Mouse (Mus musculus) E14TG2a.4 (cell line): Measurements from ENCODE around the gene Malsu1.

Experiments used
- CTCF ChIP-seq: conservative IDR thresholded peaks from 2 replicates; pipeline ENCODE4 v1.5.1; 2014; ENCODE audit warnings: low read length
- NANOG ChIP-seq: IDR thresholded peaks from 2 replicates; pipeline ENCODE4 v1.6.1; 2014; ENCODE audit warnings: borderline replicate concordance, low read length, mixed read lengths
- POU5F1 ChIP-seq: IDR thresholded peaks from 2 replicates; pipeline ENCODE4 v1.6.1; 2014; ENCODE audit warnings: low read length, borderline replicate concordance

GRCm38 (mm10) chr6:49106746-49107500 is 33.3 kb downstream of the Malsu1 start:
- no peak for TF ChIP-seq CTCF
- no peak for TF ChIP-seq POU5F1
- no peak for TF ChIP-seq NANOG
